Mouse (Mus musculus) liver, embryonic 12.5 days (tissue): ENCODE data around the gene Pcgf6. TPM values are rescaled to one million over a fixed set of nuclear protein-coding genes. Genes with fewer than 3 reads are reported as not detected.

Source experiments
- ATAC-seq: fragments of 200-750 bp; cut with Nextera tagmentation; 2 replicates; pipeline ENCODE4 v1.8.0; 2017; ENCODE audit warnings: moderate number of reproducible peaks, mild to moderate bottlenecking, moderate library complexity
- H3K27ac ChIP-seq: fragments of 300-500 bp; sonication (generic); 2 replicates; pipeline ENCODE4 v1.5.1; 2016; ENCODE audit warnings: mild to moderate bottlenecking
- H3K27me3 ChIP-seq: fragments of 300-500 bp; sonication (generic); replicated peaks from 2 replicates; pipeline ENCODE4 v1.6.1; 2016; ENCODE audit warnings: mild to moderate bottlenecking, moderate library complexity
- H3K36me3 ChIP-seq: fragments of 300-500 bp; sonication (generic); 2 replicates; pipeline ENCODE4 v1.6.1; 2016; ENCODE audit warnings: mild to moderate bottlenecking, moderate library complexity
- H3K4me1 ChIP-seq: fragments of 300-500 bp; sonication (generic); 2 replicates; pipeline ENCODE4 v1.6.1; 2016
- H3K4me2 ChIP-seq: fragments of 300-500 bp; sonication (generic); 2 replicates; pipeline ENCODE4 v1.6.1; 2016; ENCODE audit warnings: mild to moderate bottlenecking, moderate library complexity
- H3K4me3 ChIP-seq: fragments of 300-500 bp; sonication (generic); 2 replicates; pipeline ENCODE4 v1.5.1; 2016; ENCODE audit warnings: mild to moderate bottlenecking, moderate library complexity
- H3K9ac ChIP-seq: fragments of 300-500 bp; sonication (generic); 2 replicates; pipeline ENCODE4 v1.6.1; 2016; ENCODE audit warnings: mild to moderate bottlenecking, moderate library complexity
- H3K9me3 ChIP-seq: fragments of 300-500 bp; sonication (generic); replicated peaks from 2 replicates; pipeline ENCODE4 v1.6.1; 2016; ENCODE audit warnings: mild to moderate bottlenecking, moderate library complexity
- WGBS: fragments of 180-500 bp; shearing (Covaris S2); methylation state at CpG from one replicate; pipeline ENCODE4 v1.1.7; 2016; ENCODE audit not compliant: insufficient replicate concordance; 5-methylcytosine and 5-hydroxymethylcytosine counted together
- polyA plus RNA-seq: library from polyadenylated mRNA; unstranded; fragments of >200 nt; fragmentation: Nextera tagmentation; extraction: Ambion mirVana; gene quantifications from 2 replicates; pipeline ENCODE4 v1.2.1, GENCODE M21; 2016

Gene Pcgf6
- polyA plus RNA-seq, 1 experiment from 2014 or later, result 20.0 TPM

GRCm38 (mm10) chr19:47023546-47023945, 27.2 kb downstream of the Pcgf6 start:
- H3K4me3 ChIP-seq, result no peak overlapping the region
- H3K27ac ChIP-seq, result no peak overlapping the region
- no peaks in the 10 kb centered on the region for H3K36me3 ChIP-seq
- no peaks in the 10 kb centered on the region for H3K9me3 ChIP-seq
- 71% methylated on average over 13 of the region's 13 CpGs for WGBS
- no peak for ATAC-seq
- no peak overlapping the region for H3K4me2 ChIP-seq
- H3K4me1 ChIP-seq, result no peaks in the 10 kb centered on the region
- peaks cover 45% of the 10 kb centered on the region for H3K27me3 ChIP-seq
- H3K9ac ChIP-seq, result no peak overlapping the region

DNA sequence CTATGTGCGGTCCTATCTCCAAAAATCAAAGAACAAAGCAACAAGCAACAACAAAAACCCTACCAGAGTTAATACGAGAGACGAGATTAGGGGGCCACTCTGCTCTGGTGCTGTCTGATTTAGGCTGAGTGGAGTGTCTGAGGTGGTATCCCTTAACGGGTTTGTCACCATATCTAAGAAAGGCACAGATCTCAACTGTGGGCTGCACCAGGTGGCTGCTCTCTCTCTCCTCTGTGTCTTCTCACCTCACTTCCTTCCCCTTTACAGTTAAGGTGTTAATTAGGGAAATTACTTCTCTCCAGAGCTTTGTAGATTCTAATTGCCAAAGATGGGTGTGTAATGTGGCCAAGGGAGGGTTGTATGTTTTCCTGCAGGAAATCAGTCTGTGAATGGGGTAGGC, 28.0 kb downstream of the Pcgf6 start:
- peaks cover 54% of the 10 kb centered on the region for H3K27me3 ChIP-seq
- no peak overlapping the region for H3K27ac ChIP-seq
- H3K4me2 ChIP-seq, result no peak overlapping the region
- no peak overlapping the region for H3K4me3 ChIP-seq
- H3K9ac ChIP-seq, result no peak overlapping the region
- no peaks in the 10 kb centered on the region for H3K4me1 ChIP-seq
- no peaks in the 10 kb centered on the region for H3K36me3 ChIP-seq
- WGBS, result 47% methylated on average over 4 of the region's 4 CpGs
- H3K9me3 ChIP-seq, result no peaks in the 10 kb centered on the region
- no peak for ATAC-seq

DNA sequence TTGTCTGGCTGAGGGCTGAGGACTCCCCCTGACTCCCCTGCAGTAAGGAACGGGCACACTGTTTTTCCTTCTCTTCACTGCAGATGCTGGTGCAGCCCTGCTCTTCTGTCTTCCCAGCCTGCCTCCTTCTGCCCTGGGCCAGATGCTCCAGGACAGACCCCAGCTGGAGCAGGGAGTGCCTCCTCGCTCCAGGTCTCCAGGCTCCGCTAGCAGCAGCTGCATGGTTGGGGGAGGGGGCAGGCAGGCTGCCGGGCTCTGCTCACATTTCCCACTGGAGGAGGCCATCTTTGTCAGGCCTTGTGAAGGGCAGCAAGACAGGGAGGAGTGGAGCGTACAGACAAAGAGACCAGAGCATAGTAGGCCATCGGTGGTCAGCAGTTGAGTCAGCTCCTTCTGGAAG, 31.4 kb downstream of the Pcgf6 start:
- H3K9ac ChIP-seq, result no peak overlapping the region
- H3K27ac ChIP-seq, result no peak overlapping the region
- WGBS, result 40% methylated on average over 6 of the region's 6 CpGs
- no peak overlapping the region for H3K4me2 ChIP-seq
- H3K27me3 ChIP-seq, result peaks cover 83% of the 10 kb centered on the region
- peaks cover 14% of the 10 kb centered on the region for H3K4me1 ChIP-seq
- no peak overlapping the region for H3K4me3 ChIP-seq
- no peak for ATAC-seq
- no peaks in the 10 kb centered on the region for H3K36me3 ChIP-seq
- H3K9me3 ChIP-seq, result no peaks in the 10 kb centered on the region

- Histone ChIP-seq H3K9ac (no peak overlapping the region), H3K4me2 (no peak overlapping the region), H3K4me3 (no peak overlapping the region), H3K36me3 (no peaks in the 10 kb centered on the region), H3K4me1 (peaks cover 18% of the 10 kb centered on the region), H3K27me3 (peaks cover 86% of the 10 kb centered on the region), H3K9me3 (no peaks in the 10 kb centered on the region), H3K27ac (no peak overlapping the region)
- no peak for ATAC-seq
- 32% methylated on average over 2 of the region's 2 CpGs for WGBS
Measured at GRCm38 (mm10) chr19:47018330-47018729, 32.4 kb downstream of the Pcgf6 start.

DNA sequence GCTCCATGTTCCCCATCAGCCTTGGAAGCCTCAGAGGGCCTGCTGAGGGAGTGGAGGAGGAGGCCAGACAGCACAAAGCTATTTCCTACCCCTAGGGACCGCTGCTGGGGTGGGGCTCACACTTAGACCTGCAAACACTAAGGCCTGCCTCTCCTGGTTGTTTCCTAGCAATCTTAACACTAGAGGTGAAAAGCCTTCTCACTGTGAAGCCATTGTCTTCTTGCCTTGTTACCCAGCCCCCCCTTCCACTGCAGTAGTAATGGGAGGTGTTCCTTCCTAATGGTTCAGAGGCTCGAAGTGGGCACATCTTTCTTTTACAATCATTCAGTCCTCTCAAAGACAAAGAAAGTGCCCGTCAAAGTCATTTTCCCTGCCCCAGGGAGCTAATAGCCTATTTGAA, 32.9 kb downstream of the Pcgf6 start:
- peaks cover 86% of the 10 kb centered on the region for H3K27me3 ChIP-seq
- no peak overlapping the region for H3K4me3 ChIP-seq
- no peak overlapping the region for H3K4me2 ChIP-seq
- H3K9me3 ChIP-seq, result no peaks in the 10 kb centered on the region
- H3K27ac ChIP-seq, result no peak overlapping the region
- no peak overlapping the region for H3K9ac ChIP-seq
- WGBS, result 6% methylated on average over 3 of the region's 3 CpGs
- H3K36me3 ChIP-seq, result no peaks in the 10 kb centered on the region
- ATAC-seq, result no peak
- H3K4me1 ChIP-seq, result peaks cover 18% of the 10 kb centered on the region

DNA sequence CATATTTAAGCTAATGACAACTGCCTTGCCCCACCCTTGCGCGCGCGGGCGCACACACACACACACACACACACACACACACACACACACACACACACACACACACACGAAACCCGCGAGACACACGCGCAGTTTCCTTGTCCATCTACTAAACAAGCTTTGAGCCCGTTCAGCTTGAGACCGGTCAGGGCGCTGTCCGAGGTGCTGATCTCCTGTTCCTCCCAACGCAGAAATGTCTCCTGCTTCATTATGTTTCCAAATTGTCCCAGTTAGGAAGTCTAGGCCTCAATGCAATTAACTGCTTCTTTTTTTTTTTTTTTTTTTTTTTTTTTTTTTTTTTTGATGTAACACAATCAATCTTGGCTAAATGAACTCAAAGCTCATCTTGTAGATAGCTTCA, 34.2 kb downstream of the Pcgf6 start:
- Histone ChIP-seq H3K27ac (no peak overlapping the region), H3K27me3 (peaks cover 89% of the 10 kb centered on the region), H3K36me3 (no peaks in the 10 kb centered on the region), H3K9me3 (no peaks in the 10 kb centered on the region), H3K4me1 (peaks cover 18% of the 10 kb centered on the region), H3K4me3 (no peak overlapping the region), H3K9ac (no peak overlapping the region), H3K4me2 (no peak overlapping the region)
- under 1% methylated on average over 14 of the region's 15 CpGs for WGBS
- ATAC-seq, result no peak

DNA sequence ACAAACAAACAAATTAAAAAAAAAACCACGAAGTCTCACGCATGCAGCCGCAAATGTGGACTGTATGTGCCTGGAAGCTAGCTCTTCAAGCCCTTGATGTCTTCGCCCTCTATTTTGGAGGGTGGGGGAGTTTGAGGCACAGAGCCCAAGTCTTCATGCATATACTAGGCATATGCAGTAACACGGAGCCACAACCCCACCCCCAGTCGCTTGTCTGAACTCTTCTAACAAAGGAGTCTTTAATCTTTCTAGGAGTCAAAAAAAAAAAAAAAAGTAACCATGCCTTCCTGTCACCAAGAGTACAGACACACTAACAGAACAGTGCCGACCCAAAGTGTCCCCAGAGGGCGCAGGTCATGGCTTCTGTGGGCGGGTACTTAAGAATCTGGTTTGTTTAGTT, 34.7 kb downstream of the Pcgf6 start:
- H3K27ac ChIP-seq, result no peak overlapping the region
- no peak for ATAC-seq
- H3K27me3 ChIP-seq, result peaks cover 93% of the 10 kb centered on the region
- peaks cover 18% of the 10 kb centered on the region for H3K4me1 ChIP-seq
- no peak overlapping the region for H3K9ac ChIP-seq
- no peak overlapping the region for H3K4me2 ChIP-seq
- no peaks in the 10 kb centered on the region for H3K36me3 ChIP-seq
- H3K9me3 ChIP-seq, result no peaks in the 10 kb centered on the region
- H3K4me3 ChIP-seq, result no peak overlapping the region
- 7% methylated on average over 9 of the region's 9 CpGs for WGBS

DNA sequence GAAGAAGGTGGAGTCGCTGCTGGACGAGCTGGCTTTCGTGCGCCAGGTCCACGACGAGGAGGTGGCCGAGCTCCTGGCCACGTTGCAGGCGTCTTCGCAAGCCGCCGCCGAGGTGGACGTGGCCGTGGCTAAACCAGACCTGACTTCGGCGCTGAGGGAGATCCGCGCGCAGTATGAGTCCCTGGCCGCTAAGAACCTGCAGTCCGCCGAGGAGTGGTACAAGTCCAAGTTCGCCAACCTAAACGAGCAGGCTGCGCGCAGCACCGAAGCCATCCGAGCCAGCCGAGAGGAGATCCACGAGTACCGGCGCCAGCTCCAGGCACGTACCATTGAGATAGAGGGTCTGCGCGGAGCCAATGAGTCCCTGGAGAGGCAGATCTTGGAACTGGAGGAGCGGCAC, 35.3 kb downstream of the Pcgf6 start:
- H3K27ac ChIP-seq, result no peak overlapping the region
- H3K4me3 ChIP-seq, result peak overlapping the region; percentile 34
- 6% methylated on average over 37 of the region's 37 CpGs for WGBS
- H3K27me3 ChIP-seq, result peaks cover 94% of the 10 kb centered on the region
- H3K36me3 ChIP-seq, result no peaks in the 10 kb centered on the region
- H3K9ac ChIP-seq, result no peak overlapping the region
- peaks cover 18% of the 10 kb centered on the region for H3K4me1 ChIP-seq
- peak overlapping the region; percentile 58 for H3K4me2 ChIP-seq
- H3K9me3 ChIP-seq, result no peaks in the 10 kb centered on the region
- no peak for ATAC-seq

- Histone ChIP-seq H3K9ac (no peak within 1 kb of the TSS), H3K4me3 (peak within 1 kb of the TSS; percentile 34), H3K4me2 (peak within 1 kb of the TSS; percentile 58), H3K27me3 (peaks cover 94% of the 10 kb centered on the region), H3K9me3 (no peaks in the 10 kb centered on the region), H3K27ac (no peak within 1 kb of the TSS), H3K4me1 (peaks cover 18% of the 10 kb centered on the region), H3K36me3 (no peaks in the 10 kb centered on the region)
- 2% methylated on average over 123 of the region's 124 CpGs for WGBS
- ATAC-seq, result peak; percentile 32; the same call in 1 of the 2 replicates
Measured at GRCm38 (mm10) chr19:47014447-47015381, 36.0 kb downstream of the Pcgf6 start, which contains the start of the genes Ina and Nt5c2. Gene Ina (plus strand): TSS chr19:47014698. Gene Nt5c2 (minus strand): TSS chr19:47015153.

DNA sequence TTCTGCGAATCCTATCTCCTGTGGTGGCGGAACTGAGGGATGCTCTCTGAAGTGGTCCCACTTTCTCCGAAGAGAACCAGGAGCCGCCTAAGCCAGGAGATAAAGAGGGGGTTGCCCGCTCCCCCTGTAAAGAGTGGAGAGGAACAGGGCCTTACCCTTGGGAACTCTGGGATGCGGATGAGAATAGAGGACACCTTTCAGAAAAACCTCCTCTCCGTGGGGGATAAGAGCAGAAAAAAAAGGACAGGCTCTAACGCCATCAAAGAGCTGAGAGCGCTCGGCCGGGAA, 36.6 kb downstream of the Pcgf6 start:
- H3K27me3 ChIP-seq, result peaks cover 88% of the 10 kb centered on the region
- H3K9me3 ChIP-seq, result no peaks in the 10 kb centered on the region
- WGBS, result 4% methylated on average over 11 of the region's 11 CpGs
- peak overlapping the region; percentile 34 for H3K4me3 ChIP-seq
- H3K4me2 ChIP-seq, result peak overlapping the region; percentile 58
- H3K36me3 ChIP-seq, result no peaks in the 10 kb centered on the region
- no peak for ATAC-seq
- peaks cover 18% of the 10 kb centered on the region for H3K4me1 ChIP-seq
- H3K27ac ChIP-seq, result no peak overlapping the region
- no peak overlapping the region for H3K9ac ChIP-seq

GRCm38 (mm10) chr19:47013340-47014158, 37.2 kb downstream of the Pcgf6 start:
- Histone ChIP-seq H3K4me2 (no peak overlapping the region), H3K4me1 (peaks cover 18% of the 10 kb centered on the region), H3K4me3 (no peak overlapping the region), H3K9me3 (no peaks in the 10 kb centered on the region), H3K9ac (no peak overlapping the region), H3K27ac (no peak overlapping the region), H3K27me3 (peaks cover 86% of the 10 kb centered on the region), H3K36me3 (no peaks in the 10 kb centered on the region)
- ATAC-seq, result no peak
- 19% methylated on average over 20 of the region's 20 CpGs for WGBS

DNA sequence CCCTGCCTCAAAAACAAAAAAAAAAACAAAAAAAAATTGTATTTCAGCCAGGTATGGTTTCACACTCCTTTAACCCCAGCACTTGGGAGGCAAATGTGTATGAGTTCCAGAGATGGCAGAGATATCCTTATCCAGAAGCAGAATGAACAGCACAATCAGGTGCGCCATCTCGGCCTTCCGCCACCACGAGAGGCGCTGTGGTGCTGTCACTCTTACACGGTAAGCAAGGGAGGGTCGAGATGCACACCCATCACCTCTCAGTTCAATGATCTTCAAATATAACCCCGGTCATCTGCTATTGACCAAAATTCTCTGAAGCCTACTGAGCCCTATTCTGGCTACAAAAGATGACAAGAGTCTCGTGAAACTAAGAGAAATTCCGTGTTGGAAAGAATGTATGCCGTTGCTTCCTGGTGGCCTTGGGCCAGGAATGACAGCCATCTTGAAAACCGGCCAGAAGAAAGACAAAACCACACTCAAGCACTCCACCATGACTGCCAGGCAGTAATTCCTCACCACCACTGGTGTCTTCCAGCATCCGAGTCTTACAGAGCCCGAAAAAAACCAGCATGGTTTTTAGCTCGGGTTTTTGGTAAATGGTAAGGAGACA, 38.1 kb downstream of the Pcgf6 start:
- Histone ChIP-seq H3K4me3 (no peak overlapping the region), H3K4me2 (no peak overlapping the region), H3K9ac (no peak overlapping the region), H3K27me3 (peaks cover 86% of the 10 kb centered on the region), H3K36me3 (no peaks in the 10 kb centered on the region), H3K27ac (no peak overlapping the region), H3K9me3 (no peaks in the 10 kb centered on the region), H3K4me1 (peaks cover 18% of the 10 kb centered on the region)
- WGBS, result 73% methylated on average over 15 of the region's 15 CpGs
- ATAC-seq, result no peak
